Mouse (Mus musculus) neural tube, embryonic 15.5 days (tissue): ENCODE data around the gene Wdr35. TPM values are rescaled to one million over a fixed set of nuclear protein-coding genes. Genes with fewer than 3 reads are reported as not detected.
"Not testable (repeated sequence)": the region's sequence is repeated elsewhere in the genome, so short reads cannot be mapped to it uniquely, and the experiment has no call there.

ENCODE experiments used
- ATAC-seq: fragments of 200-750 bp; cut with Nextera tagmentation; 2 replicates; pipeline ENCODE4 v1.8.0; 2017; ENCODE audit warnings: mild to moderate bottlenecking, moderate TSS enrichment, moderate library complexity; ENCODE audit not compliant: low FRiP score
- H3K27ac ChIP-seq: fragments of 300-500 bp; sonication (generic); replicated peaks from 2 replicates; pipeline ENCODE4 v1.5.1; 2015; ENCODE audit warnings: mild to moderate bottlenecking, inconsistent platforms
- H3K27me3 ChIP-seq: fragments of 300-500 bp; sonication (generic); replicated peaks from 2 replicates; pipeline ENCODE4 v1.6.1; 2015; ENCODE audit warnings: inconsistent platforms
- H3K36me3 ChIP-seq: fragments of 300-500 bp; sonication (generic); 2 replicates; pipeline ENCODE4 v1.6.1; 2015; ENCODE audit warnings: inconsistent platforms
- H3K4me1 ChIP-seq: fragments of 300-500 bp; sonication (generic); 2 replicates; pipeline ENCODE4 v1.6.1; 2015; ENCODE audit warnings: inconsistent platforms
- H3K4me2 ChIP-seq: fragments of 300-500 bp; sonication (generic); 2 replicates; pipeline ENCODE4 v1.6.1; 2015; ENCODE audit warnings: inconsistent platforms, mild to moderate bottlenecking, moderate library complexity
- H3K4me3 ChIP-seq: fragments of 300-500 bp; sonication (generic); replicated peaks from 2 replicates; pipeline ENCODE4 v1.5.1; 2015; ENCODE audit warnings: mild to moderate bottlenecking, inconsistent platforms
- H3K9ac ChIP-seq: fragments of 300-500 bp; sonication (generic); replicated peaks from 2 replicates; pipeline ENCODE4 v1.6.1; 2015; ENCODE audit warnings: mild to moderate bottlenecking, inconsistent platforms
- H3K9me3 ChIP-seq: fragments of 300-500 bp; sonication (generic); replicated peaks from 2 replicates; pipeline ENCODE4 v1.6.1; 2016; ENCODE audit warnings: inconsistent platforms
- WGBS: fragments of 180-500 bp; shearing (Covaris S2); methylation state at CpG from one replicate; pipeline ENCODE4 v1.1.7; 2015; ENCODE audit warnings: mixed read lengths; 5-methylcytosine and 5-hydroxymethylcytosine counted together
- polyA plus RNA-seq: library from polyadenylated mRNA; unstranded; fragments of >200 nt; fragmentation: Nextera tagmentation; extraction: Ambion mirVana; gene quantifications from 2 replicates; pipeline ENCODE4 v1.2.1, GENCODE M21; 2015

Gene Wdr35
- polyA plus RNA-seq, 1 experiment from 2014 or later: 20.6 TPM

DNA sequence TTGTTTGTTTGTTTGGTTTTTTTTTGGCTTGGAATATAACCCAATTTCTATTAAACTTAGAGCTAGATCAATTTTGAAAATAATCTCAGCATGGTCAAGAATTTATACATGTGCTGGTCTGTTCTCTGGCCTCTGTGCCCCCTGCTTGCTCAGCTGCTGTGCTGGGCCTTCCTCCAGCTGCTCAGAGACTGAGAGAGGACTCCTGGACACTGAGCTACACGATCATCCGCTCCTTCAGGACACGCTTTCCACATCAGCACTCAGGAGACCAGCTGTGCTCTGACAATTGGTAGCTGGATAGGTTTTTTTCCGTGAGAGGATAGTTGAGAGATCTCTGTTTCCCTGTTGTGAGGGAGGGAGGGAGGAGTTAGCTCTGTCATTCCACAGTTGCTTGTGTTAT, 36.6 kb downstream of the Wdr35 start:
- ATAC-seq: no peak

DNA sequence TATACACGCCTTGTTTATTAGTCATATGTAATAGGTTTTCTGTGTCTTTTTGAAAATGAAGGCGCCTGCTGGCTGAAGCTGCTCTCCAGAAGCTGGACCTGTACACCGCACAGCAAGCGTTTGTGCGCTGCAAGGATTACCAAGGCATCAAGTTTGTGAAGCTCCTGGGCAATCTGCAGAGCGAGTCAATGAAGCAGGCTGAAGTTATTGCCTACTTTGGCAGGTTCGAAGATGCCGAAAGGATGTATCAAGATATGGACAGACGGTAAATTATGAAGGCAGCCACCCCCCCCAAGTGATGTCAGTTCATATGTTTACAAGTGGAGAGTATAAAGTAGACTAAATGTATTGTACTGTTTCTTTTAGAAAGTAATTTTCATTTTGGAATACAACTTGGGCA, 42.7 kb downstream of the Wdr35 start:
- H3K27me3 ChIP-seq: no peaks in the 10 kb centered on the region
- H3K36me3 ChIP-seq: peaks cover 30% of the 10 kb centered on the region
- no peak overlapping the region for H3K9ac ChIP-seq
- H3K9me3 ChIP-seq: no peaks in the 10 kb centered on the region
- H3K27ac ChIP-seq: no peak overlapping the region
- WGBS: 96% methylated on average over 9 of the region's 9 CpGs
- H3K4me2 ChIP-seq: no peak overlapping the region
- no peaks in the 10 kb centered on the region for H3K4me1 ChIP-seq
- no peak for ATAC-seq
- no peak overlapping the region for H3K4me3 ChIP-seq

More for the DNA sequence above, 36.6 kb downstream of the Wdr35 start:
- Histone ChIP-seq H3K27me3 (no peaks in the 10 kb centered on the region), H3K9ac (no peak overlapping the region), H3K27ac (no peak overlapping the region), H3K4me1 (no peaks in the 10 kb centered on the region), H3K4me2 (no peak overlapping the region), H3K36me3 (peaks cover 8% of the 10 kb centered on the region), H3K9me3 (no peaks in the 10 kb centered on the region), H3K4me3 (no peak overlapping the region)
- WGBS: 78% methylated on average over 4 of the region's 4 CpGs

DNA sequence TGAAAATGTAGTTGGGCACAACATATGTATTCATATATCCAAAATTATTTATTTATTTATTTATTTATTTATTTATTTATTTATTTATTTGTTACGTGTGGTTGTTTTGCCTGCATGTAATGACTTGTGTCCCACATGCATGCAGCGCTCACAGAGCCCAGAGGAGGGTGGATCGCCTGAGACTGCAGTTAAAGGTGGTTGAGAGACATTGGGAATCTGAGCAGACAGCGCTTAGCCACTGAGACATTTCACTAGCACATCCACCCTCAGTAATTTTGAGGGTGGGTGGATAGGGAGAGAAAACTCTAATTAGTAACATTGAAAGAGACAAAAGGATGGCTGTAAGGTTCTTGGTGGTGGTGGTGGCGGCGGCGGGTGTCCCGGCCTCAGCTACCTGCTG, 46.7 kb downstream of the Wdr35 start:
- no peak overlapping the region for H3K9ac ChIP-seq
- H3K4me1 ChIP-seq: no peaks in the 10 kb centered on the region
- WGBS: 94% methylated on average over 8 of the region's 8 CpGs
- H3K27me3 ChIP-seq: no peaks in the 10 kb centered on the region
- no peaks in the 10 kb centered on the region for H3K9me3 ChIP-seq
- H3K36me3 ChIP-seq: peaks cover 30% of the 10 kb centered on the region
- no peak overlapping the region for H3K27ac ChIP-seq
- ATAC-seq: no peak
- no peak overlapping the region for H3K4me3 ChIP-seq
- no peak overlapping the region for H3K4me2 ChIP-seq

DNA sequence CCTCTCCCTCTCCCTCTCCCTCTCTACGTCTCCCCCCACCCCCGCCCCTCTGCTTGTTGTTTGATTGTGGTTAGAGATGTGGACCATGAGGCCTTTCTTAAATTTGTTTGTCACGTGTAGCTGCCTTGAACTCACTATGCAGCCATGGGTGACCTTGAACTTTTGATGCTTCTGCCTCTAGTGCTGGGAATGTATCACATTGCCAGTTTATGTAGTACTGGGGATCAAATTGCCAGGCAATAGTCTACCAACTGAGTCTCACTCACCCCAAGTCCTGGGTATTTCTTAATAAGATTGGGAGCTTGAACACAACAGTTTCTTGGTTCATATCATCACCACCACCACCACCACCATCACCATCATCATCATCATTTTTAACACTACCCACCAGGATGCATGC, 47.3 kb downstream of the Wdr35 start:
- no peak overlapping the region for H3K4me3 ChIP-seq
- 76% methylated on average over 3 of the region's 3 CpGs for WGBS
- peaks cover 25% of the 10 kb centered on the region for H3K36me3 ChIP-seq
- no peaks in the 10 kb centered on the region for H3K4me1 ChIP-seq
- no peak for ATAC-seq
- H3K27ac ChIP-seq: no peak overlapping the region
- no peak overlapping the region for H3K4me2 ChIP-seq
- no peak overlapping the region for H3K9ac ChIP-seq
- no peaks in the 10 kb centered on the region for H3K9me3 ChIP-seq
- no peaks in the 10 kb centered on the region for H3K27me3 ChIP-seq

DNA sequence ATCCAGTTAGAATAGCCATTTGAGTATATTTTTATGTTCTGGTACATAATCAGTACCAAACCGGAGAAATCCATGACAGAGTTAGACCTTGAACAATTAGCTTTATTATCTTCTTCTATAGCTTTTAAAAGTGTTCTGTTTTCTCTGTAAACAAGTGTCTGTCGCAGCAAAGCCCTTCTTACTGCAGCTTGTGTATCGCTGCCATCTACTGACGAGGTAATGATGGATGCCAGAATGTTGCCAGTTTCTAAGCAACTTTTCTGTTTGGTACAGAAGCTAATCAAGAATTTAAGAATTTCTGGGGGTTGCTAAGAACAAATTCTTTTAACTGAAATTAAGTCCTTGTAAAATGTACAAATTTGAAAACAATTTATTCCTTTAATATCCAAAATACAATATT, 49.3 kb downstream of the Wdr35 start:
- Histone ChIP-seq H3K27ac (no peak overlapping the region), H3K9ac (no peak overlapping the region), H3K4me3 (no peak overlapping the region), H3K9me3 (no peaks in the 10 kb centered on the region), H3K4me1 (no peaks in the 10 kb centered on the region), H3K4me2 (no peak overlapping the region), H3K27me3 (no peaks in the 10 kb centered on the region), H3K36me3 (peaks cover 22% of the 10 kb centered on the region)
- no peak for ATAC-seq
- 75% methylated on average over 4 of the region's 4 CpGs for WGBS

DNA sequence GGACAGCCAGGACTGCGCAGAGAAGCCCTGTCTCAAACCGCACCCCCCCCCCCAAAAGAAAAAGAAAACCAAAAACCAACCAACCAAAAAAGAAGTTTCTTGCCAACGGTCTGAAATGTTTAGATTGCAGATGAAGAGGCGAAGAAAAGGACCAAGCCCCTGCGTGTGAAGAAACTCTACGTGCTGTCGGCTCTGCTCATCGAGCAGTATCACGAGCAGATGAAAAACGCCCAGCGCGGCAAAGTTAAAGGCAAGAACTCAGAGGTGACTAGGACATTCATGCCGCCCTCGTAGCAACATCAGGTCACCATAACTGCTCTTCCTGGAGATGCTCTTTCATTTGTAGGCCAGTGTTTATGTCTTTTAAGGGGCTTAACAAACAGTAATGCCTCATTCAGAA, 50.4 kb downstream of the Wdr35 start:
- no peak overlapping the region for H3K4me3 ChIP-seq
- peaks cover 26% of the 10 kb centered on the region for H3K36me3 ChIP-seq
- 97% methylated on average over 14 of the region's 14 CpGs for WGBS
- no peak overlapping the region for H3K4me2 ChIP-seq
- no peaks in the 10 kb centered on the region for H3K27me3 ChIP-seq
- no peak overlapping the region for H3K27ac ChIP-seq
- no peak overlapping the region for H3K9ac ChIP-seq
- H3K4me1 ChIP-seq: no peaks in the 10 kb centered on the region
- H3K9me3 ChIP-seq: no peaks in the 10 kb centered on the region
- no peak for ATAC-seq

DNA sequence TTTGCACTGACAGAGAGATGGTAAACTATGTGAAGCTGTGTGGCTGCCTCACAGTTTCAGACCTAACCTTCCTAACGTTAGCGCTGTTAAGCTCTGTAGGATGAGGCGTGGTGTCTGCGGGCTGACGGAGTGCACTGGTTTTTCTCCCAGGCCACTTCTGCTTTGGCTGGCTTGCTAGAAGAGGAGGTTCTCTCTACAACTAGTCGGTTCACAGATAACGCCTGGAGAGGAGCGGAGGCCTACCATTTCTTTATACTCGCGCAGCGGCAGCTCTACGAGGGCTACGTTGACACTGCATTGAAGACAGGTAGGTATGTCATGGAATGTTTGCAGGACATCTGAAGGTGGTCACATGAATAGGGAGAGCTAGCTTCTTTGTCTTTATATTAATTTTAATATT, 51.0 kb downstream of the Wdr35 start:
- WGBS: 92% methylated on average over 13 of the region's 13 CpGs
- ATAC-seq: no peak
- Histone ChIP-seq H3K4me3 (no peak overlapping the region), H3K27ac (no peak overlapping the region), H3K4me2 (no peak overlapping the region), H3K9me3 (no peaks in the 10 kb centered on the region), H3K36me3 (peaks cover 20% of the 10 kb centered on the region), H3K4me1 (no peaks in the 10 kb centered on the region), H3K27me3 (no peaks in the 10 kb centered on the region), H3K9ac (no peak overlapping the region)

DNA sequence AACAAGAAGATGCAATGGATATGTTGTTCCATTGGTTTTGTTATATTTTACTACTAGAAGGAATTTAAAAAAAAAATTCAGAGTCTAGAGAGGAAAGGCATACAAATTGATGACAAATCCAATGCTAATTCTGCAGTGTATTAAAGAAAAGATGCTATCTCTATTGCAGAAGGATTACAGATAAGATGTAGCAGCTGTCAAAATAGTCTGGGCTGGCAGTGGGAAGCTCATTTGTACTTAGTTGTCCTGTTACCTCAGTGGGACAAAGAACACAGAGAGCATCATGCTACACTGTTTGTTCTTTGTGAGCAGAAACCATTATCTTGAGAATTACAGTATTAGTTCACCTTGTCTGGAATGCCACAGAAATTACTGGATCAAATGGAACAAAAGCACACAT, 53.2 kb downstream of the Wdr35 start:
- peaks cover 9% of the 10 kb centered on the region for H3K4me1 ChIP-seq

DNA sequence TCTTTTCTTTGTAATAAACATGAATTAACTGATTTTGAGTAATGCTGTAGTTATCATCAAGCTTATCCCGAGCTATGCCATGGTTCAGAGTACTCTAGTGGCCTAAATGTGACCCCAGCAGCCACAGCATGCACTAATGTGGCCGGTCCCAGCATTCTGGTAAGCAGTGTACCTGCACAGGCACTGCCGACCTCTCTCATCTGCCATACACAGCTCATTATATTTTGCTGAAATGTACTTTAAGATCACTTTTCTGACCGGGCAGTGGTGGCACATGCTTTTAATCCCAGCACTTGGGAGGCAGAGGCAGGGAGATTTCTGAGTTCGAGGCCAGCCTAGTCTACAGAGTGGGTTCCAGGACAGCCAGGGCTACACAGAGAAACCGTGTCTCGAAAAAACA, 55.1 kb downstream of the Wdr35 start:
- H3K27ac ChIP-seq, H3K4me2 ChIP-seq, H3K4me1 ChIP-seq, H3K27me3 ChIP-seq, H3K4me3 ChIP-seq, H3K9ac ChIP-seq, ATAC-seq, H3K9me3 ChIP-seq: not testable (repeated sequence)
- peaks cover 17% of the 10 kb centered on the region for H3K36me3 ChIP-seq
- WGBS: 93% methylated on average over 7 of the region's 7 CpGs

More for the DNA sequence above, 53.2 kb downstream of the Wdr35 start:
- Histone ChIP-seq H3K27ac (no peak overlapping the region), H3K4me3 (no peak overlapping the region), H3K4me2 (no peak overlapping the region), H3K9me3 (no peaks in the 10 kb centered on the region), H3K36me3 (peaks cover 17% of the 10 kb centered on the region), H3K27me3 (no peaks in the 10 kb centered on the region), H3K9ac (no peak overlapping the region)
- ATAC-seq: no peak

DNA sequence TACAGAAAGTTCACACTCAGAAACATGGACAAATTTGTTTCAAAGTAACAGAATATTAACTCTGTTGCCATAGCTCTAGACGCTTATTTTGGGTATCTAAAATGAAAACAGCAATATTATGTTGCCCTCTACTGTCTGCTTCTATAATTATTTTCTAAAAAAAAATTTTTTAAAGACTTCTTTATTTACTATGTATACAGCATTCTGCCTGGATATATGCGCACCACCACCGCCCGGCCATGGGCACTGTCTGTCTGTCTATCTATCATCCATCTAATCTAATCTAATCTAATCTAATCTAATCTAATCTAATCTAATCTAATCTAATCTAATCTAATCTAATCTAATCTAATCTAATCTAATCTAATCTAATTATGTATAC, 55.8 kb downstream of the Wdr35 start:
- Histone ChIP-seq H3K4me1 (peaks cover 9% of the 10 kb centered on the region), H3K9ac (peak overlapping the region; percentile 82; the same call in 1 of the 2 replicates), H3K36me3 (peaks cover 17% of the 10 kb centered on the region), H3K27me3 (no peaks in the 10 kb centered on the region), H3K9me3 (no peaks in the 10 kb centered on the region), H3K27ac (peak overlapping the region; percentile 98), H3K4me2 (peak overlapping the region; percentile 77), H3K4me3 (peak overlapping the region; percentile 60)
- ATAC-seq: peak; percentile 69
- 61% methylated on average over 4 of the region's 4 CpGs for WGBS

DNA sequence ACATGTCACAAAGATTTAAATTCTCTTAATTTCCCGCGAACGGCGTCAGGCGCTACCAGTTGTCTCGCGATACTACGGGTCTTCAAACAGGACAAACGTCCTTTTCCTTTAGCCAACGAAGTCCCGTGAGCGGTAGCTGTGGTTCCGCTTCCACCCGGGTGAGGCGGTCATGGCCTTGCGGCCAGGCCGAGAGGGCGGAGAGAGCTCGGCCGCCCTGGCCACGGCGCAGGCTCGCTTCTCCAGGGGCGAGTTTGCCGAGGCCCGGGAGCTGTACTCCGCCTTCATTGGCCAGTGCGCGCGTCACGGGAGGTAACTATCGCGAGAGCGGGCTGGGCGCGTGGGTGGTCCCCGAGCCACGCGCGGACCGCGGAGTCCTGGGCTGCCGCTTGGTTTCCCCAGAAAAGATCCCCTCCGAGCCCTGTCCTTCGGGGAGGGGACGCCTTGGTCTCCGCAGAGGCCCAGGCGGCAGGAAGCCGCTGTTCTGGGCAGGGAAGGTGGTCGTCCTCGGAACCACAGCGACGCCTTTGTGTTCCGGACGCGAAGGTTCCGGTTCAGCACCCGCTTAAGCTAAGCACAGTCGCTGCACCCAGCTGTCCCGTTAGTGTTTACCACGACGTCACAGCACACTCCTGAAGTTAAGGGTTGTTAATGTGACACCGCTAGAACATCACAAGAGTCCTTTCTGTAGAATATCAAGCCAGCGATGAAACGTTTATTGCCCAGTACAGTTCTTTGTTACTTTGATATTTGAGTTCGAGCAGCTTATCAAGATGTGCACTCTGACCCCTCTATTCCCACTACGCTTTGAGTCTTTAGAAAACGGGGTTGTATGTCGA, 56.4 kb downstream of the Wdr35 start, which contains the start of gene Ttc32:
Gene Ttc32, plus strand, starts transcription at position 110 of the 836 bp plus-strand sequence.
- under 1% methylated on average over 69 of the region's 69 CpGs for WGBS
- H3K36me3 ChIP-seq: peaks cover 14% of the 10 kb centered on the region
- peak within 1 kb of the TSS; percentile 82 for H3K9ac ChIP-seq
- peaks cover 9% of the 10 kb centered on the region for H3K4me1 ChIP-seq
- H3K4me2 ChIP-seq: peak within 1 kb of the TSS; percentile 77
- no peaks in the 10 kb centered on the region for H3K9me3 ChIP-seq
- H3K4me3 ChIP-seq: peak within 1 kb of the TSS; percentile 60
- ATAC-seq: peak; percentile 97
- peak within 1 kb of the TSS; percentile 98 for H3K27ac ChIP-seq
- no peaks in the 10 kb centered on the region for H3K27me3 ChIP-seq

DNA sequence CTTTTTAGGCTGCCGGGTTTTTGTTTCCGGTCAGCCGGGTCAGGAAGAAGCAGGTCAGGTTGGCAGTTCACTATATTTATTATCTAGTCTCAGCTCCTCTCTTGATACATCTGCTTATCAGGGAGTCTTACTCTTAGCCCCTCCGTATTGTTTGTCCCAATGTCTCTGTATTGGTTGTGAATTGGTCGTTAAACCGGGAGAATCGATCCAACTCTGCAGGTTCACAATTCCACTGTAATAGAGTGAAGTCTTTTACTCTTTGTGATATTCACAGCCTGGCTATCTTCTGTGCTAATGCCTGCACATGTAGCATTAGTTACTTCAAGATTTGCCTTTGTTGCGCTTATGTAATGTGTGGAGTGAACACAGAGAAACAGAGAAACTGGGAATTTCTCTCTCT, 57.5 kb downstream of the Wdr35 start:
- Histone ChIP-seq H3K9ac (peak overlapping the region; percentile 82), H3K9me3 (no peaks in the 10 kb centered on the region), H3K27ac (no peak overlapping the region), H3K27me3 (no peaks in the 10 kb centered on the region), H3K4me3 (peak overlapping the region; percentile 60), H3K4me1 (peaks cover 9% of the 10 kb centered on the region), H3K4me2 (peak overlapping the region; percentile 77), H3K36me3 (peaks cover 14% of the 10 kb centered on the region)
- 57% methylated on average over 8 of the region's 8 CpGs for WGBS
- ATAC-seq: no peak
